Mouse (Mus musculus): ENCODE measurements at regions not wholly inside any gene's neighbourhood (a gene's known extent, or its start where the extent isn't known, plus 50 kb on each side); places are given as distances from the start of the nearest gene placed in this dataset.

DNA sequence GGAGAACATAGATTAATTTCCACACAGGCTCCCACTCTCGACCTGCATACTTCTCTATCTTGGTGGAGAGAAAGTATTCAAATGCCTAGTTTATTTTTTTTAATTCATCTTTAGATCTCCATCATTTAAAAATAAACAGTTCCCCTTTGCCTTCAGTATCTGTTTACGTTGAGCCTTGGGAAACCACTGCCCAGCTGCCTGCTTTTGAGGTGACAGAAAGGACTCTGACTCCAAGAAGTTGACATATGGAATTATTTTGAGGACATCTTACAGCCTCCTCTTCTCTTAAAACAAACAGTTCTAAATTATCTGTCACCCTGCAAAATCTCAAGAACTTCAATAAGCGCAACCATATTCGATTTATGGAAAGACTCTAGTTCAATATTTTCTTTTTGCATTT lies 186.4 kb downstream of the Npr3 start:
- CTCF ChIA-PET = no interaction called here
- POLR2A ChIA-PET = no interaction called here

- CTCF ChIA-PET = interaction anchor here in 1 of 4 experiments (0.6 kb wide), 1 partner anchor 66 kb away, joined by 3 read pairs; no protein-coding TSS in a partner anchor
- POLR2A ChIA-PET = no interaction called here
Measured at GRCm38 (mm10) chr15:11716168-11716842, 190.8 kb downstream of the Npr3 start.

DNA sequence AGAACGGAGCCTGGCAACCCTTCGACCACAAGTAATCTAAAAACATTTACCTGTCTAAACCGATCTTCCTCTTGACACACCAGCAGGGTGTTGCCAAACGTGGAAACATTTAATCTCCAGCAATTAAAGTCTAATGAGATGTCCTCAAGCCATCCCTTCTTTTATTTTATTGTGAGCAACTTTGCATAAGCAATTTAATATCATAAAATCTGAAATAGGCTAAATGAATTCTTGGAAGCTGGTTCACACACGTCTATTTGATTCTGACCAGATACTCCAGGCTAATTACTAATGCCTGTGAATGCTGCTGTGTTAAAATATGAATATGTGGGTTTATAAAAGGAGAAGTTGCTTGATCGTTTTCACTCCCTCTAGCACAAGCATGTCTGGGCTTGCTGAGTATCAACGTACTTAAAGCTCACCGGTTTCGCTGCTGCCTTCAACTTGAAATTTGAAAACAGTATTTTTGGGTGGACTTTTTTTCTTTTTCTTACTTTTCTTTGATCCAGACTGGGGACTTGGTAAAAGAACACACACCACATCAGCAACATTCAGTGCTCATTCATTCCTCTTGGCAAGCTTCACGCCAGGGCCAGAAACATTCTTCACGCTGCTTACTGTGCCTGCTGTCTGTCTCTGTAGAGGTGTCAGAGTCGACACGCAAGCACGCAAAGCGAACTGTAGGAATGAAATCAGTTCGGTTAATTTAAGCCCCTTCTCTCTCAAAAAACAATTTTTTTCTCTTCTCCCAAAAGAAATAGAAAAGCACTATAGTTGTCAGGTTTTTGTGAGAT lies 194.4 kb downstream of the Npr3 start:
- CTCF ChIA-PET = no interaction called here
- POLR2A ChIA-PET = interaction anchor here in 2 of 4 experiments (1.0 kb wide), 2 partner anchors 140 to 191 kb away, joined by 3 read pairs; no protein-coding TSS in a partner anchor

DNA sequence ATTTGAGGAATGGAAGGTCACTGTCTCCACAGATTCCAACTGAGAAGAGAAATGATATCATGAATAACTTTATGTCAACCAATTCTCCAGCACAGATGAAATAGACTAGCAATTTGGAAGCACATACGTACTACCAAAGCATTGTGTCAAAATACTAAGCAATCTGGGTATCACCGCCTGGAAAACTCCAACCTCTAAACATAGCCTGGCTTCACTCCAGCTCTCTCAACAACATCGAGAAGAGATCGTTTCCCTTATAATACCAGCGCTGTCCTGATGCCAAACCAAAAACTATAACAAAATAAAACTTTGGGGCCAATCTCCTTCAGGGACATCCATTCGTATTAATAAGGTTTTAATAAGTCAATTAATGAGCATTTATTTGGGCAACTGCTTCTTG lies 205.8 kb downstream of the Npr3 start:
- CTCF ChIA-PET = no interaction called here

DNA sequence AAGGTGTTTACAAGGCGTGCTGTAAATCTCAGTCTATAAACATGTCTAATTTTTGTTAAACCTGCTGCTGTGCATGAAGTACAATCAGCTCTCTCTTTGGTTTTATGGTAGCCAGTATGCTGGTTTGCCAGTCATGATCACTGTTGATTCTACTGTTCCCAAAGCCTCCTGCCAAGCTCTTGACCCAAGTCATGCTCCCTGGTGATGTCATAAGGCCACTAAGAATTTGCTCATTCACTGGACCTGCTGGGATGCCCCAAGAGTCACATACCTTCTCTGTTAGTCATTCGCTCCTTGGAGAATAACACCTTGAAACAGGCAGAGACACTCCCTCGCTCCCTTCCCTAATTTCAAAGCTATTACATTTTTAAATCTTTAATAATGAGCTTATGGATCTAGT lies 207.2 kb downstream of the Npr3 start:
- POLR2A ChIA-PET = no interaction called here
- CTCF ChIA-PET = no interaction called here

More for the DNA sequence above, 205.8 kb downstream of the Npr3 start:
- POLR2A ChIA-PET = no interaction called here

- POLR2A ChIA-PET = interaction anchor here in 1 of 4 experiments (0.6 to 0.7 kb wide), 3 partner anchors 98 to 291 kb away, joined by 3 to 5 read pairs (median 3); no protein-coding TSS in a partner anchor
Measured at GRCm38 (mm10) chr15:11697060-11697459, 210.0 kb downstream of the Npr3 start.

DNA sequence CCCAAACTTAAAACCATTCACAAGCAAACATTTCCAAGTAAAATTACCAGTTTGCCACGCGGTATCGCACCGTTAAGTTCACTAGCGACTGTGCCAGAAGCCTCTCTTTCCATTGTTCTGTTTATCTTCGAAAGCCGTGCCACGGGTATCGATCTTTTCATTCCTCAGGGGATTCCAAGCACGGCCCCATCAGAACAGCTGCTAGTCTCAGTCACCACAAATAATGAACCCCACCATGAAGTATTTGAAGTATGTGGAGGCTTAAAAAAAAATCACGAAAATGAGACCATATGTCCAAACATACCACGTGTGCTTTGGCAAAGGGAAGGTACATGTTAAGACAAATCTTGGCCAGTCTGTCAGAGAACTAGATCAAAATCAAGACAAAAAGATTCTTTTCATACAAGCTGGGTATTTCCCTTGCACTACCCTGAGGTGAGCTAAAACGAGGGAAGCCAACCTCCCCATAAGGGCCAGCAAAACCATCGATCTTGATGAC lies 213.3 kb downstream of the Npr3 start:
- ChIA-PET CTCF (no interaction called here), POLR2A (interaction anchor here in 1 of 4 experiments (0.6 kb wide), 1 partner anchor 303 kb away, joined by 3 read pairs; no protein-coding TSS in a partner anchor)

More at GRCm38 (mm10) chr15:11697060-11697459, 210.0 kb downstream of the Npr3 start:
- CTCF ChIA-PET = no interaction called here

- POLR2A ChIA-PET = no interaction called here
- CTCF ChIA-PET = no interaction called here
Measured at GRCm38 (mm10) chr15:11664839-11665379, 242.2 kb downstream of the Npr3 start.

DNA sequence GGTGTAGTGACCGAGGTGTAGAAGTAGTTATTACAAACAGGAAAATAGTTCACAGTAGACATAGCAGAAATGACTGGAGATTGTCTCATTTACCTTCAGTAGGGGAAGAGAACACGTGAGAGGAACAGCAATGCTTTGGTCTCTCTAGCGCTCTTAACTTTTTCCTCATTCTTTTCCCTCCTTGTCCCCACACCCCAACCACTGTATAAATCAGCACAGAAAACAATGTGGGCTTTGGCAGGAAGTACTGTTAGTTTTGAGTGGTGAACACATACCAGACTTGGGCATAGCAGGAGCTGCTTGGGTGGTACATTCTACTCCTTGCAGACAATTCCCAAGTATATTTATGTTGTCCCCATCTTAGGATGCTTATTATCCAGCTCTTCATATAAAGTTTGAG lies 251.9 kb downstream of the Npr3 start:
- ChIA-PET CTCF (no interaction called here), POLR2A (interaction anchor here in 1 of 4 experiments (0.5 kb wide), 1 partner anchor 25 kb away, joined by 4 read pairs; no protein-coding TSS in a partner anchor)

GRCm38 (mm10) chr15:11646241-11646640 lies 246.8 kb upstream of the Tars start:
- CTCF ChIA-PET = no interaction called here
- POLR2A ChIA-PET = no interaction called here

DNA sequence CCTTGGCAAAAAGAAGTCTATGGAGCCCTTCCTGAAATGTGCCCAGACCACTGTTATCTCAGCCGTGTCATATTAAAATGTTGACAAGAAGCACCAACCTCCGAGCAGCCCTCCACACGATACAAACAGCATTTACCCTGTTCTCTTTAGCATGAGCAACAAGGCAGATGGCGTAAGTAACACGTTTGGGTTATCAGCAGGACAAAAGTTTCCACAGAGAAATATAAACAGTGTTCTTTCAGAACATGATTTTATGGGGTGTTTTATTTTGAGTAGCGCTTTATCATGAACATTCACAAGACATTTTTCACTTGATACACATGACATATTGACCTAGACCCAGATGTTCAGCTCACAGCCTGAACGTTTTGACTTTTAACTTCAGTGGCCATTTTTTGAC lies 245.3 kb upstream of the Tars start:
- ChIA-PET POLR2A (no interaction called here), CTCF (no interaction called here)

- ChIA-PET CTCF (interaction anchor here in 1 of 4 experiments (0.6 kb wide), 1 partner anchor 265 kb away, joined by 9 read pairs; no protein-coding TSS in a partner anchor), POLR2A (interaction anchor here in 2 of 4 experiments (1.3 to 1.5 kb wide), 2 partner anchors 15 to 273 kb away, joined by 3 to 5 read pairs; no protein-coding TSS in a partner anchor)
Measured at GRCm38 (mm10) chr15:11630654-11631053, 231.2 kb upstream of the Tars start.

- ChIA-PET POLR2A (interaction anchor here in 1 of 4 experiments (1.2 kb wide), 1 partner anchor 13 kb away, joined by 3 read pairs; no protein-coding TSS in a partner anchor), CTCF (interaction anchor here in 1 of 4 experiments (0.5 kb wide), 1 partner anchor 329 kb away, joined by 3 read pairs; no protein-coding TSS in a partner anchor)
Measured at GRCm38 (mm10) chr15:11626433-11626832, 227.0 kb upstream of the Tars start.

- CTCF ChIA-PET = no interaction called here
- POLR2A ChIA-PET = no interaction called here
Measured at GRCm38 (mm10) chr15:11612416-11612815, 213.0 kb upstream of the Tars start.

DNA sequence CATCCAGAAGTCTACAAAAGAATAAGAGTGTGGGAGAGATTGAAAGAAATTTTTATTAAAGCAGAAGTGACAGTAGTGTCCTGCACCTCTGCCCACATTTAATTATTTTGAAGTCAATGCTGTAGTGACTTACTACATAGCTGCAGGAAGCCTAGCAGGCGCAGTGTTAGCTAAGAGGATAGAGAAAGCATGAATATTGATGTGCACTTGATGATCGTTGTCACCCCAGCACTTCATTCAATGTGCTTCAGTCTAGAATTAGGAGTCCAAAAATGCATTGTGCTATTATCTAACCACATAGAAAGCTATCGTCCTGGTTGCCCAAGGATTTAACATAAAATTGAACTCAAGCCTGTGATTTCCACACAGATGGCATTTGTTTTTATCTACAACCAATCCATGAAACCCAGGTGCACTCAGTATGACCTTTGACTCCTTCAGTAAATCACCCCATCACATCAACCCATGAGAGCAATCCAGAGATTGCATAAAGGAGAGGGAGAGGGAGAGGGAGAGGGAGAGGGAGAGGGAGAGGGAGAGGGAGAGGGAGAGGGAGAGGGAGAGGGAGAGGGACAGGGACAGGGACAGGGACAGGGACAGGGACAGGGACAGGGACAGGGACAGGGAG lies 210.7 kb upstream of the Tars start:
- ChIA-PET POLR2A (no interaction called here), CTCF (interaction anchor here in 1 of 4 experiments (0.6 kb wide), 1 partner anchor 10 kb away, joined by 3 read pairs; no protein-coding TSS in a partner anchor)

DNA sequence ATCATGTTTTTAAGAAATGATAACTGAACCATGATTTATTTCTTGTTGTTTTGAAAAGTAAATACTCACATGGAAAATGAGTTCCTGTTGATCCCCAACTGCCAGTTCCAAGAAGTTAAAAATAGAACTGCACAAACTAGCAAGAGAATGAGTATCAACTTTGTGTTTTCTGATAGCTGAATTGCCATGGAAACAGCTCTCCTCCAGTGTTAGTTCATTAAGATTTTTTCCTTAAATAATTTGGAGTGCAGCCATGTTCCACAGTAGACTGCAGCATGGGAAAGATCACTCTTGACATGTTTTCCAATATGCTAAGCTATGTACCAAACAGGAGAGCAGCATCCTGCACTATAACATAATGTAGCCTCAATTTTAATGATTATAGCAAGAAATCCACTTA lies 208.0 kb upstream of the Tars start:
- ChIA-PET CTCF (no interaction called here), POLR2A (no interaction called here)

GRCm38 (mm10) chr15:11605677-11606076 lies 206.2 kb upstream of the Tars start:
- ChIA-PET POLR2A (no interaction called here), CTCF (interaction anchor here in 1 of 4 experiments (0.7 kb wide), 1 partner anchor 343 kb away, joined by 4 read pairs; no protein-coding TSS in a partner anchor)

- CTCF ChIA-PET = no interaction called here
- POLR2A ChIA-PET = no interaction called here
Measured at GRCm38 (mm10) chr15:11597021-11597420, 197.6 kb upstream of the Tars start.

DNA sequence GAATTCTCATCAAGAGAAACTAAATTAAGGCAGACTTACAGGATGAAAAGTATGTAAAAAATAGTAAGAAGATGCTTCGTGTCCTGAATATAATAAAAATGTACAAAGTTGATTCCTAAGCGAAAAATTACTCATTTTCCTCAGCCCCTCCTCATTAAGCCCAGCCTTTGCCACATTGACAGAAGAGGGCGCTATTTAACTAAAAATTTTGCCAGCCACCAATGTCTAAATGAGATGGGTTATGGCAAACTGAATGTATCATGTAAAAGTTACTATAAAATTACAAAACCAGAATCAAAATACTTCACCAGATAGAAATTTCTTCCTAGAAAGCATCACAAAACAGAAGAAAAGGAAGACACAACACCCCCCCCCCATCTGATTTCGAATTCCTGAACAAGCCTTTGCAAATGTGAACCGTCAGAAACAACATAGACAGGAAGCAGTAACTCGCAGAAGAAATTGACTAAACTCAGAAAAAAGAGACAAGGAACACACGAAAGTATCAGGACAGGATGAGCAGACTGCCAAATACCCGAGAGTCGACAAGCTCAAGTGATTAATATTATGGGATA lies 191.2 kb upstream of the Tars start:
- CTCF ChIA-PET = interaction anchor here in 1 of 4 experiments (0.6 to 1.1 kb wide), 2 partner anchors 376 to 500 kb away, joined by 3 read pairs; no protein-coding TSS in a partner anchor

More for the DNA sequence above, 191.2 kb upstream of the Tars start:
- POLR2A ChIA-PET = interaction anchor here in 1 of 4 experiments (0.7 kb wide), 1 partner anchor 77 kb away, joined by 5 read pairs; no protein-coding TSS in a partner anchor

Measured in embryonic stem cell, embryonic (primary cell).